35 mouse cellular contexts compared by ENCODE assay signal in the genomic region with DNA sequence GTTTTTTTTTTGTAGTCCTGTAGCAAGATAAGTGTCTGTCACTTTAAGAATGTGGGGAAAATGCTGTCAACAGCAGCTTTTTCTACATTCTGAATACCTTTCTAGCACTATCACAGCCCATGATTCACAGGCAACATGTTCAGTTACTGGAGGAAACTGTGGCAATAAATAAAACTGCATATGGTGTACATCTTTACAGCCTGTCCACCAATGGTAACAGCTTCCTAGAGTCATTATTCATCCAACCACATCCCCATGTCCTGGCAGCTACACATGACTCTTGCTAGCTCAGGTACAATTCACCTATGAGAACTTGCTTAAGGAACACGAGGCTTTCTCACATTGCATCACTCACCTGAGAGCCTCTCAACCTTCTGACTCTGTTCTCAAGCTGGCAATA.
"Had no signal": no experiment of that assay in that cellular context is flagged by ENCODE, and none has a peak within 500 bp of the region (broad histone marks: within the 10 kb centered on the region; RNA-seq: fewer than 3 reads in every experiment).

No protein-coding gene starts in this region.

- H3K4me1 ChIP-seq: heart, embryonic 10.5 days; intestine, embryonic 15.5 days; kidney, embryonic 15.5 days had no signal

- H3K4me3 ChIP-seq: heart, embryonic 10.5 days; heart, embryonic 12.5 days; heart, embryonic 13.5 days; heart, embryonic 15.5 days; hindbrain, embryonic 10.5 days; hindbrain, embryonic 12.5 days; hindbrain, embryonic 13.5 days; hindbrain, embryonic 15.5 days; intestine, embryonic 15.5 days; kidney, embryonic 15.5 days; layer of hippocampus, adult 2 months; left cerebral cortex, adult 2 months had no signal

- H3K27me3 ChIP-seq: heart, embryonic 12.5 days; heart, embryonic 13.5 days; heart, embryonic 15.5 days; hindbrain, embryonic 12.5 days; hindbrain, embryonic 13.5 days; hindbrain, embryonic 15.5 days; intestine, embryonic 15.5 days; kidney, embryonic 15.5 days had no signal

- H3K36me3 ChIP-seq: heart, embryonic 10.5 days; heart, embryonic 12.5 days; heart, embryonic 13.5 days; heart, embryonic 15.5 days; hindbrain, embryonic 10.5 days; hindbrain, embryonic 12.5 days; hindbrain, embryonic 13.5 days; hindbrain, embryonic 15.5 days; intestine, embryonic 15.5 days; kidney, embryonic 15.5 days had no signal

- DNase-seq: heart, postnatal 10 days; heart, postnatal 14 days; heart, postnatal 36 days; heart, postnatal 4 days; kidney, adult 11 months; kidney, adult 18-20 months; kidney, adult 2 months; kidney, adult 8-10 months; kidney, adult 9 months; kidney, postnatal 10 days; kidney, postnatal 14 days; kidney, postnatal 25 days; kidney, postnatal 36 days; kidney, postnatal 4 days; layer of hippocampus, adult 9-11 months; layer of hippocampus, postnatal 36 days had no signal

- H3K9me3 ChIP-seq: heart, embryonic 10.5 days; heart, embryonic 12.5 days; heart, embryonic 13.5 days; heart, embryonic 15.5 days; hindbrain, embryonic 10.5 days; hindbrain, embryonic 12.5 days; hindbrain, embryonic 13.5 days; hindbrain, embryonic 15.5 days; intestine, embryonic 15.5 days; kidney, embryonic 15.5 days had no signal

- H3K27ac ChIP-seq: heart, embryonic 10.5 days; heart, embryonic 13.5 days; heart, embryonic 15.5 days; hindbrain, embryonic 10.5 days; hindbrain, embryonic 12.5 days; hindbrain, embryonic 13.5 days; hindbrain, embryonic 15.5 days; hindbrain, postnatal 0 days; intestine, embryonic 15.5 days; kidney, embryonic 15.5 days; kidney, postnatal 0 days; layer of hippocampus, adult 2 months; left cerebral cortex, adult 2 months had no signal

- ATAC-seq: hindbrain, embryonic 16.5 days; hindbrain, postnatal 0 days; inflammation-experienced regulatory T-cells, adult 6 months; intestine, embryonic 15.5 days; intestine, embryonic 16.5 days; intestine, postnatal 0 days had no signal

- H3K9ac ChIP-seq: heart, embryonic 12.5 days; heart, embryonic 13.5 days; heart, embryonic 15.5 days; hindbrain, embryonic 12.5 days; hindbrain, embryonic 13.5 days; hindbrain, embryonic 15.5 days; intestine, embryonic 15.5 days; kidney, embryonic 15.5 days had no signal

- H3K4me2 ChIP-seq: heart, embryonic 11.5 days; heart, embryonic 12.5 days; heart, embryonic 13.5 days; heart, embryonic 15.5 days; hindbrain, embryonic 12.5 days; hindbrain, embryonic 13.5 days; hindbrain, embryonic 15.5 days; intestine, embryonic 15.5 days; kidney, embryonic 15.5 days had no signal
